Mouse (Mus musculus): ENCODE measurements at regions not wholly inside any gene's neighbourhood (a gene's known extent, or its start where the extent isn't known, plus 50 kb on each side); places are given as distances from the start of the nearest gene placed in this dataset.
"Not testable (repeated sequence)": the region's sequence is repeated elsewhere in the genome, so short reads cannot be mapped to it uniquely, and the experiment has no call there.

- no peak for ATAC-seq (replicated peaks; ENCODE audit: insufficient number of reproducible peaks, low FRiP score, low TSS enrichment, poor library complexity, severe bottlenecking)
Measured at GRCm38 (mm10) chr4:131138891-131139290, 194.7 kb downstream of the Matn1 start.

GRCm38 (mm10) chr4:131141890-131142465 is 197.8 kb downstream of the Matn1 start:
- no peak for ATAC-seq (replicated peaks; ENCODE audit: insufficient number of reproducible peaks, low FRiP score, low TSS enrichment, poor library complexity, severe bottlenecking)

- ATAC-seq (replicated peaks; ENCODE audit: insufficient number of reproducible peaks, low FRiP score, low TSS enrichment, poor library complexity, severe bottlenecking) = no peak
Measured at GRCm38 (mm10) chr4:131145507-131145906, 201.3 kb downstream of the Matn1 start.

- no peak for ATAC-seq (replicated peaks; ENCODE audit: insufficient number of reproducible peaks, low FRiP score, low TSS enrichment, poor library complexity, severe bottlenecking)
Measured at GRCm38 (mm10) chr4:131148042-131148747, 204.0 kb downstream of the Matn1 start.

- ATAC-seq (replicated peaks; ENCODE audit: insufficient number of reproducible peaks, low FRiP score, low TSS enrichment, poor library complexity, severe bottlenecking) = no peak
Measured at GRCm38 (mm10) chr4:131149466-131149865, 205.3 kb downstream of the Matn1 start.

GRCm38 (mm10) chr4:131159712-131160111 is 215.5 kb downstream of the Matn1 start:
- ATAC-seq (replicated peaks; ENCODE audit: insufficient number of reproducible peaks, low FRiP score, low TSS enrichment, poor library complexity, severe bottlenecking) = no peak

- no peak for ATAC-seq (replicated peaks; ENCODE audit: insufficient number of reproducible peaks, low FRiP score, low TSS enrichment, poor library complexity, severe bottlenecking)
Measured at GRCm38 (mm10) chr4:131160135-131160534, 215.9 kb downstream of the Matn1 start.

- ATAC-seq (replicated peaks; ENCODE audit: insufficient number of reproducible peaks, low FRiP score, low TSS enrichment, poor library complexity, severe bottlenecking) = no peak
Measured at GRCm38 (mm10) chr4:131161501-131161900, 217.3 kb downstream of the Matn1 start.

- no peak for ATAC-seq (replicated peaks; ENCODE audit: insufficient number of reproducible peaks, low FRiP score, low TSS enrichment, poor library complexity, severe bottlenecking)
Measured at GRCm38 (mm10) chr4:131163782-131164315, 219.7 kb downstream of the Matn1 start.

GRCm38 (mm10) chr4:131166574-131167270 is 222.5 kb downstream of the Matn1 start:
- no peak for ATAC-seq (replicated peaks; ENCODE audit: insufficient number of reproducible peaks, low FRiP score, low TSS enrichment, poor library complexity, severe bottlenecking)

GRCm38 (mm10) chr4:131167921-131168320 is 223.7 kb downstream of the Matn1 start:
- ATAC-seq (replicated peaks; ENCODE audit: insufficient number of reproducible peaks, low FRiP score, low TSS enrichment, poor library complexity, severe bottlenecking) = no peak

GRCm38 (mm10) chr4:131173783-131174460 is 229.7 kb downstream of the Matn1 start:
- ATAC-seq (replicated peaks; ENCODE audit: insufficient number of reproducible peaks, low FRiP score, low TSS enrichment, poor library complexity, severe bottlenecking) = no peak

GRCm38 (mm10) chr4:131176701-131177100 is 232.5 kb downstream of the Matn1 start:
- ATAC-seq (replicated peaks; ENCODE audit: insufficient number of reproducible peaks, low FRiP score, low TSS enrichment, poor library complexity, severe bottlenecking) = no peak

GRCm38 (mm10) chr4:131177889-131178288 is 233.7 kb downstream of the Matn1 start:
- no peak for ATAC-seq (replicated peaks; ENCODE audit: insufficient number of reproducible peaks, low FRiP score, low TSS enrichment, poor library complexity, severe bottlenecking)

GRCm38 (mm10) chr4:131178642-131179041 is 234.5 kb downstream of the Matn1 start:
- not testable (repeated sequence) for ATAC-seq (replicated peaks; ENCODE audit: insufficient number of reproducible peaks, low FRiP score, low TSS enrichment, poor library complexity, severe bottlenecking)

GRCm38 (mm10) chr4:131188066-131188465 is 243.9 kb downstream of the Matn1 start:
- no peak for ATAC-seq (replicated peaks; ENCODE audit: insufficient number of reproducible peaks, low FRiP score, low TSS enrichment, poor library complexity, severe bottlenecking)

- ATAC-seq (replicated peaks; ENCODE audit: insufficient number of reproducible peaks, low FRiP score, low TSS enrichment, poor library complexity, severe bottlenecking) = no peak
Measured at GRCm38 (mm10) chr4:131191106-131191880, 247.1 kb downstream of the Matn1 start.

GRCm38 (mm10) chr4:131193900-131194419 is 249.8 kb downstream of the Matn1 start:
- ATAC-seq (replicated peaks; ENCODE audit: insufficient number of reproducible peaks, low FRiP score, low TSS enrichment, poor library complexity, severe bottlenecking) = no peak
